Mouse (Mus musculus): ENCODE data around the gene Trnau1ap. TPM values are rescaled to one million over a fixed set of nuclear protein-coding genes. Genes with fewer than 3 reads are reported as not detected.
A peak's percentile ranks its signal among the peaks of the same experiment; 100 is the strongest.

Gene Trnau1ap
- polyA plus RNA-seq (2014; fragmentation: Nextera tagmentation; extraction: Ambion mirVana), result 74.0 and 80.6 TPM in 2 replicates

GRCm38 (mm10) chr4:132329115-132329834 lies at the start of gene Trnau1ap:
Trnau1ap (minus strand) TSS chr4:132329538.
- H3K36me3 ChIP-seq (ENCODE audit: control insufficient read depth, insufficient read depth, low read length), result peaks cover 42% of the 10 kb centered on the region
- H3K27me3 ChIP-seq (ENCODE audit: control insufficient read depth, insufficient read depth, low read length), result no peaks in the 10 kb centered on the region
- H3K27ac ChIP-seq (replicated peaks in 1 of 2; ENCODE audit: control insufficient read depth in 1 of 2, insufficient read depth in 1 of 2, low read depth in 2 of 2, low read length in 2 of 2), result peak within 1 kb of the TSS; percentile 79 to 85
- peak within 1 kb of the TSS; percentile 80 for H3K9ac ChIP-seq (ENCODE audit: low read length)
- H3K9me3 ChIP-seq (ENCODE audit: control insufficient read depth, low read length), result no peaks in the 10 kb centered on the region
- peak within 1 kb of the TSS; percentile 61 to 85 for H3K4me3 ChIP-seq (ENCODE audit: control insufficient read depth in 1 of 2, insufficient read depth in 1 of 2, low read depth in 1 of 2, low read length in 2 of 2)
- peaks cover 4 to 10% of the 10 kb centered on the region in 2 experiments for H3K4me1 ChIP-seq (ENCODE audit: control insufficient read depth in 2 of 2, insufficient read depth in 2 of 2, low read length in 2 of 2)
- ATAC-seq (ENCODE audit: insufficient number of reproducible peaks, insufficient read depth, low FRiP score, low read depth), result peak; percentile 93
- H3K4me2 ChIP-seq (ENCODE audit: low read length), result peak within 1 kb of the TSS; percentile 88
- WGBS, result under 1% methylated on average over 52 of the region's 52 CpGs

GRCm38 (mm10) chr4:132373820-132374219 lies 44.5 kb upstream of the Trnau1ap start:
- H3K9me3 ChIP-seq (ENCODE audit: control insufficient read depth, low read length), result no peaks in the 10 kb centered on the region
- ATAC-seq (ENCODE audit: insufficient number of reproducible peaks, insufficient read depth, low FRiP score, low read depth), result no peak
- H3K4me2 ChIP-seq (ENCODE audit: low read length), result no peak overlapping the region
- H3K4me3 ChIP-seq (ENCODE audit: control insufficient read depth in 1 of 2, insufficient read depth in 1 of 2, low read depth in 1 of 2, low read length in 2 of 2), result no peak overlapping the region
- H3K27ac ChIP-seq (replicated peaks in 1 of 2; ENCODE audit: control insufficient read depth in 1 of 2, insufficient read depth in 1 of 2, low read depth in 2 of 2, low read length in 2 of 2), result no peak overlapping the region
- 89% methylated on average over 1 of the region's 1 CpGs for WGBS
- H3K27me3 ChIP-seq (ENCODE audit: control insufficient read depth, insufficient read depth, low read length), result no peaks in the 10 kb centered on the region
- H3K36me3 ChIP-seq (ENCODE audit: control insufficient read depth, insufficient read depth, low read length), result peaks cover 89% of the 10 kb centered on the region
- no peak overlapping the region for H3K9ac ChIP-seq (ENCODE audit: low read length)
- H3K4me1 ChIP-seq (ENCODE audit: control insufficient read depth in 2 of 2, insufficient read depth in 2 of 2, low read length in 2 of 2), result no peaks in the 10 kb centered on the region

GRCm38 (mm10) chr4:132369953-132370750 lies 40.8 kb upstream of the Trnau1ap start:
- H3K4me1 ChIP-seq (ENCODE audit: control insufficient read depth in 2 of 2, insufficient read depth in 2 of 2, low read length in 2 of 2), result no peaks in the 10 kb centered on the region
- H3K9ac ChIP-seq (ENCODE audit: low read length), result no peak overlapping the region
- H3K9me3 ChIP-seq (ENCODE audit: control insufficient read depth, low read length), result no peaks in the 10 kb centered on the region
- H3K4me3 ChIP-seq (ENCODE audit: control insufficient read depth in 1 of 2, insufficient read depth in 1 of 2, low read depth in 1 of 2, low read length in 2 of 2), result no peak overlapping the region
- H3K27ac ChIP-seq (replicated peaks in 1 of 2; ENCODE audit: control insufficient read depth in 1 of 2, insufficient read depth in 1 of 2, low read depth in 2 of 2, low read length in 2 of 2), result no peak overlapping the region
- H3K4me2 ChIP-seq (ENCODE audit: low read length), result no peak overlapping the region
- 82% methylated on average over 8 of the region's 8 CpGs for WGBS
- H3K27me3 ChIP-seq (ENCODE audit: control insufficient read depth, insufficient read depth, low read length), result no peaks in the 10 kb centered on the region
- ATAC-seq (ENCODE audit: insufficient number of reproducible peaks, insufficient read depth, low FRiP score, low read depth), result no peak
- H3K36me3 ChIP-seq (ENCODE audit: control insufficient read depth, insufficient read depth, low read length), result peaks cover 94% of the 10 kb centered on the region

- no peak for ATAC-seq (ENCODE audit: insufficient number of reproducible peaks, insufficient read depth, low FRiP score, low read depth)
- WGBS, result 92% methylated on average over 18 of the region's 18 CpGs
- no peaks in the 10 kb centered on the region for H3K27me3 ChIP-seq (ENCODE audit: control insufficient read depth, insufficient read depth, low read length)
- no peaks in the 10 kb centered on the region for H3K9me3 ChIP-seq (ENCODE audit: control insufficient read depth, low read length)
- no peaks in the 10 kb centered on the region for H3K4me1 ChIP-seq (ENCODE audit: control insufficient read depth in 2 of 2, insufficient read depth in 2 of 2, low read length in 2 of 2)
- peaks cover 99% of the 10 kb centered on the region for H3K36me3 ChIP-seq (ENCODE audit: control insufficient read depth, insufficient read depth, low read length)
- H3K4me2 ChIP-seq (ENCODE audit: low read length), result no peak overlapping the region
- no peak overlapping the region for H3K9ac ChIP-seq (ENCODE audit: low read length)
- no peak overlapping the region for H3K27ac ChIP-seq (replicated peaks in 1 of 2; ENCODE audit: control insufficient read depth in 1 of 2, insufficient read depth in 1 of 2, low read depth in 2 of 2, low read length in 2 of 2)
- no peak overlapping the region for H3K4me3 ChIP-seq (ENCODE audit: control insufficient read depth in 1 of 2, insufficient read depth in 1 of 2, low read depth in 1 of 2, low read length in 2 of 2)
Observed at GRCm38 (mm10) chr4:132367480-132368201, 38.3 kb upstream of the Trnau1ap start.

GRCm38 (mm10) chr4:132365450-132366060 lies 36.2 kb upstream of the Trnau1ap start:
- Histone ChIP-seq H3K4me3 (ENCODE audit: control insufficient read depth in 1 of 2, insufficient read depth in 1 of 2, low read depth in 1 of 2, low read length in 2 of 2) (no peak overlapping the region), H3K27ac (replicated peaks in 1 of 2; ENCODE audit: control insufficient read depth in 1 of 2, insufficient read depth in 1 of 2, low read depth in 2 of 2, low read length in 2 of 2) (no peak overlapping the region), H3K9ac (ENCODE audit: low read length) (no peak overlapping the region), H3K4me2 (ENCODE audit: low read length) (no peak overlapping the region), H3K9me3 (ENCODE audit: control insufficient read depth, low read length) (no peaks in the 10 kb centered on the region), H3K36me3 (ENCODE audit: control insufficient read depth, insufficient read depth, low read length) (peaks cover 99% of the 10 kb centered on the region), H3K4me1 (ENCODE audit: control insufficient read depth in 2 of 2, insufficient read depth in 2 of 2, low read length in 2 of 2) (no peaks in the 10 kb centered on the region), H3K27me3 (ENCODE audit: control insufficient read depth, insufficient read depth, low read length) (no peaks in the 10 kb centered on the region)
- ATAC-seq (ENCODE audit: insufficient number of reproducible peaks, insufficient read depth, low FRiP score, low read depth), result no peak
- 85% methylated on average over 13 of the region's 13 CpGs for WGBS

- 95% methylated on average over 11 of the region's 11 CpGs for whole genome bisulfite sequencing
- no peaks in the 10 kb centered on the region for H3K4me1 ChIP-seq (ENCODE audit: control insufficient read depth in 2 of 2, insufficient read depth in 2 of 2, low read length in 2 of 2)
- no peaks in the 10 kb centered on the region for H3K27me3 ChIP-seq (ENCODE audit: control insufficient read depth, insufficient read depth, low read length)
- H3K9ac ChIP-seq (ENCODE audit: low read length), result no peak overlapping the region
- H3K36me3 ChIP-seq (ENCODE audit: control insufficient read depth, insufficient read depth, low read length), result peaks cover 99% of the 10 kb centered on the region
- no peak overlapping the region for H3K4me3 ChIP-seq (ENCODE audit: control insufficient read depth in 1 of 2, insufficient read depth in 1 of 2, low read depth in 1 of 2, low read length in 2 of 2)
- ATAC-seq (ENCODE audit: insufficient number of reproducible peaks, insufficient read depth, low FRiP score, low read depth), result no peak
- no peak overlapping the region for H3K4me2 ChIP-seq (ENCODE audit: low read length)
- no peak overlapping the region for H3K27ac ChIP-seq (replicated peaks in 1 of 2; ENCODE audit: control insufficient read depth in 1 of 2, insufficient read depth in 1 of 2, low read depth in 2 of 2, low read length in 2 of 2)
- no peaks in the 10 kb centered on the region for H3K9me3 ChIP-seq (ENCODE audit: control insufficient read depth, low read length)
Observed at GRCm38 (mm10) chr4:132363487-132363886, 34.1 kb upstream of the Trnau1ap start.

GRCm38 (mm10) chr4:132359510-132359909 lies 30.2 kb upstream of the Trnau1ap start:
- Histone ChIP-seq H3K9me3 (ENCODE audit: control insufficient read depth, low read length) (no peaks in the 10 kb centered on the region), H3K27ac (replicated peaks in 1 of 2; ENCODE audit: control insufficient read depth in 1 of 2, insufficient read depth in 1 of 2, low read depth in 2 of 2, low read length in 2 of 2) (peak overlapping the region in 1 of 2 experiments; percentile 53; a peak in 3 of 4 replicates), H3K4me3 (ENCODE audit: control insufficient read depth in 1 of 2, insufficient read depth in 1 of 2, low read depth in 1 of 2, low read length in 2 of 2) (no peak overlapping the region), H3K4me2 (ENCODE audit: low read length) (no peak overlapping the region), H3K27me3 (ENCODE audit: control insufficient read depth, insufficient read depth, low read length) (no peaks in the 10 kb centered on the region), H3K36me3 (ENCODE audit: control insufficient read depth, insufficient read depth, low read length) (peaks cover 89% of the 10 kb centered on the region), H3K9ac (ENCODE audit: low read length) (no peak overlapping the region), H3K4me1 (ENCODE audit: control insufficient read depth in 2 of 2, insufficient read depth in 2 of 2, low read length in 2 of 2) (no peaks in the 10 kb centered on the region)
- WGBS, result 68% methylated on average over 4 of the region's 4 CpGs
- no peak for ATAC-seq (ENCODE audit: insufficient number of reproducible peaks, insufficient read depth, low FRiP score, low read depth)
